Mouse (Mus musculus) cerebellum, adult 2 months (tissue): ENCODE measurements around the gene Pld5.

Source experiments
- CTCF ChIP-seq: fragments of 200-500 bp; IDR thresholded peaks from 2 replicates; pipeline ENCODE4 v1.5.1; 2011; ENCODE audit warnings: low read depth, mild to moderate bottlenecking, control low read depth, low read length, moderate library complexity, borderline replicate concordance; ENCODE audit not compliant: insufficient read depth
- POLR2A ChIP-seq: fragments of 200-500 bp; IDR thresholded peaks from 2 replicates; pipeline ENCODE4 v1.6.1; 2011; ENCODE audit warnings: low read length, control low read depth, borderline replicate concordance; ENCODE audit not compliant: insufficient read depth

DNA sequence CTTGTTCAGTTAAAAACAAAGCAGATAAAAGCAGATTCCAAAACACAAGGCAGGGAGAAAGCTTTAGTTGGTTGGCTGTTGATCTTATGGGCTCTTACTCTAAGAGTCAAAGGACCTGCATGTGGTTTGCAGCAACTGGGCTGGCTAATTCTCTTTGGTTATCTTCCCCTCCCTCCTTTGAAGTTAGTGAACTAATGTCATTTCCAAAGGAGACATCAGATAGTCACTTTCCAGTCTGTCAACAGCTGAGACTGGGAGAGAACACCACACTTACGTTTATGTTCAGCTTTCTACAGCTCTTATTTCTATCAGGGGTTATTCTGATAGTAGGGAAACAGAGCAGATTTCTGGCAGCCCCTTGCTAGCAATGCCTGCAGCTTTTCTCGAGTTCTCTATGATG is 151.3 kb downstream of the Pld5 start:
- TF ChIP-seq CTCF (no peak), POLR2A (no peak)
